Mouse (Mus musculus) heart, adult 11 months (tissue): Measurements from ENCODE around the gene Cd4.

Experiments
- DNase-seq: peaks from one replicate; pipeline ENCODE4 v3.0.0; 2022

Gene Cd4

GRCm38 (mm10) chr6:124887986-124888385 lies at the start of gene Cd4:
TSS of gene Cd4 (minus strand) at chr6:124888221.
- no peak for DNase-seq

DNA sequence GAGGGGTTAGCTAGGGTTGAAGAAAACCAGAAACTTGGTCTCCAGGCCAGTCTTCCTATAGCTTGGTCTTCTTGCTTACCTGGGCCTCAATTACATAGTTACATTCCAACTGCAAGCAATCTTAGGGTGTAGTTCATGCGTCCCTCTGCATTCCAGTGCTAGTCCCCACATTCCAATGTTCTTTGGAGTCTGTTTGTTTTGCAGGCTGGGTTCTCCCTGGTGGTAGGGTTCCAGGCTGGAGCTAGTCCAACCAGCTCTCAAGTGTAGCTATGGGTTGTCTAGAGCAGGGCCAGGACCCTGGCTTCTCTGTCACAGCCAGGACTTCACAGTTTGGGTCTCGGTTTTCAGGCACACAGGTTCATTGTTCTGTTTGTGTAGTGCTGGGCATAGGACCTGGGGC lies 49.5 kb upstream of the Cd4 start:
- no peak for DNase-seq

DNA sequence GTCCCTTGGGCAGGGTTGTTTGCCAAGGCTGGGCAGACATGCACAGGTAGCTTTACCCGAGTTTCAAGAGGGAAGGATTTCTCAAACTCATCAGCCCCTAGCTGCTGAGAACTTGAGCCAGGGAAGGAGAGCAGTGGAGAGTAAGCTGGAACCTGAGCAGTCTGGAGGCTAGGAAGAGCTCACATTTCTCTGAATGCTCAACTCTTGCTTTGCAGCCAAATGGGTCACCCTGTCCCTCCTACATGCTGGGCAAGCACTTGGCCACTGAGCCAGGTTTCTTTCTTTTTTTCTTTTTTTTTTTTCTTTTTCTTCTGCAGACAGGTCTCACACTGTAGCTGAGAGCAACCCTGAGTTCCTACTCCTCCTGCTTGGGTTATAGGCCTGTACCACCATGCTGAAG lies 48.7 kb upstream of the Cd4 start:
- DNase-seq, result no peak

DNA sequence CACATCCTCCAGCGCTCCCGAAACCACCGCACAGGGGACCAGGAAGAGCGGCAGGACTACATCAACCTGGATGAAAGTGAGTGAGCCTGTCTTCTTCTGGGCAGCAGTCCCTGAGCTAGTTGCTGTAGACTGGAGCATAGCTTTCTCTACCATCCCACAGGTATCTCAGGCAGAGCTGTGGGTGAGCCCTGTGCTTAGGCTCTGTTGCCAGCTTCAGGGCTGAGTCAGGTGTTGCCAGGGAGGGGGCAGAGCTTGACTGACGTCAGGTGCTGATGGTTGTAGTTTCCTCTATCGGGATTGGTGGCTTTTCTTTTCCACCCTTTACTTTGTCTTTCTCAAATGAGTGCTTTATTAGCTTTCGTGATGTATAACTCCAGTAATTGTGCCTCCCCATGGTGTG lies 46.6 kb upstream of the Cd4 start:
- no peak for DNase-seq

GRCm38 (mm10) chr6:124933127-124933526 lies 45.1 kb upstream of the Cd4 start:
- DNase-seq, result no peak

- DNase-seq, result no peak
These were observed 44.3 kb upstream of the Cd4 start for GRCm38 (mm10) chr6:124932314-124932695.

DNA sequence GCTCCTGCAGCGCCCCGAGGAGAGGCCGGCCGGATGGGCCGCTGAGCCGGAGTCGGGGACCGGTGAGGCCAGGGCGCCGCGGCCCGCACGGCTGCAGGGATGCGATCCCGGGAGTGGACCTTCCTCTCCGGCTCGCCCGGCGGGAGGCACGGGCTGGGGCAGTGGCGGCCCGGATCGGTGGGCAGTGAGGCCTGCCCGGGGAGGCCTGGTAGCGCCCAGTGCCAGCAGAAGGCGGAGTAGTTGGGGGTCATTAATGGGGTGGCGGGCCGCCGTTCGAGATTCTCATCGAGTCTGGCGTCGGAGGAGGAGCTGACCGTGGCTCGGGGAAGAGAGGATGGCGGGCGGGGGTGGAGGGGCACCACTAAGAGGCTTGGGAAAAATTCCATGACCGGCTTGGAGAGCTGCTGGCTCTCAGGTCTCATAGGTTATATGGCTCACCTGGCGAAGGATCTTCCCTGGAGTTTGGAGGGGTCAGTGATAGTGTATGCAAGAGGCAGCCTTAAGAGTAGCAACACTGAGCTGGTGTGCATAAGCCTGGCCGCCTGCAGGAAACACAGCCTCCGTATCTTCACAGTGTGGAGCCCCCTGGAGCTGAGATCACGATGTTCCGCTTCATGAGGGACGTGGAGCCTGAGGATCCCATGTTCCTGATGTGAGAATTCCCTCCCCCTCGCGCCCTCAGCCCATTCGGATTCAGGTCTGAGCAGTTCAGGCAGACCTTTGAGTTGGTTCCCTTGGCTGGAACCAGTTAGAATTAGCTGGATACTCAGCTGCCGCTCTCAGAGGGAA lies 43.7 kb upstream of the Cd4 start:
- peak; percentile 96 for DNase-seq

DNA sequence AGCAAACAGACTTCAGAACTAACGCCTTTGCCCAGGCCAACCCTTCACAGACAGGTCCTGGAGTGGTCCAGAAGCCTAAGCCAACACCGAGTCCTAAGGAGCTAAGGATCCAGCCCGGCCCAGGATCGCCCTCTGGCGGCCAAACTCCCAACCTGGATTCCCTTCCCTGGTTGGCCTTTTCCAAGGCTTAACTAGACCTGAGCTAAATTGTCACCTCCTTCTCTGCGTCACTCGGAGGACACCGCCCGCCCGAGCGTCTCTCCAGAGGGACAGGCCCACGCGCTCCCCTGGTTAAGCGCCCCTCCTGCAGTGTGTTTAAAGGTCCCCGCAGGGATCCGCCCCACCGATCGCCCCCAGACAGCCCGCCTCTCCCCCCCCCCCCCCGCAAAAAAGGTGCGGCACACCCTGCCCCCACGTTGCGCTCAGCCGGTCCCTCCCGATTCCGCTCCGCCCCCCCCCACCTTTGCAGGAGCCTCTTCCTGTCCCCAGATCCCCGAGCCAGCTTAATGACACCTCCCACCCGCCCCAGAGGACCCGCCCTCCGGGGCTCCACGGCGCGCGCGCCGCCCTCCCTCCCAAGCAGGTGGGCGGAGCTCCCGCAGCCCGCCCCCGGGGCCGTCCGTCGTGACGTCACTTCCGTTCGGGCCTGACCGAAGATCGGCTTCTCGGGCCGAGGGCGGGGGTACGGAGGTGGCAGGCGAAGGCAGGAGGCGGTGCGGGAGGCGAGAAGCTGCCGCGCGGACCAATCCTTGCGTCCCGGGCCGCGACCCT lies 42.9 kb upstream of the Cd4 start, which contains the start of gene Mlf2:
Gene Mlf2 (plus strand): TSS at position 633 of the 771 bp plus-strand sequence.
- peak; percentile 100 for DNase-seq

GRCm38 (mm10) chr6:124930231-124930630 lies 42.2 kb upstream of the Cd4 start:
- no peak for DNase-seq

DNA sequence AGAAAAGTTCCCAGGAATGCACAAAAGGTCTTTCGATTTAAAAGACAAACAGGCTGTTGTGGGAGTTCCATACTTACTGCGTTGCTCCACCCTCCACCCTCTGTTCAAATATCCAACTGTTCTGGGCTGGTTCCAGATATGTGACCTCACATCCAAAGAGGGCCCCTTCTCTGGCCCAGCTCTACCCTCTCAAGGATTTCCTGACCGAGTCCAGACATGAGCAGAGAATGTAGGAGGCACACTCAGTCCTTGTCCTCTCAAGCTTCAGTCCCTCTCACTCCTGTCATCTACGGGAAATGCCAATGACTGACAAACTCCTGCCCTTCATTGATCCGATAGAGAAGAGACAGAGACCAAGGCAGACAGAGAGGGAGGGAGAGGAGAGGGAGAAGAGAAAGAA lies 37.9 kb upstream of the Cd4 start:
- DNase-seq, result peak; percentile 95

GRCm38 (mm10) chr6:124925173-124925793 lies 37.3 kb upstream of the Cd4 start:
- no peak for DNase-seq

GRCm38 (mm10) chr6:124921539-124921938 lies 33.5 kb upstream of the Cd4 start:
- peak; percentile 93 for DNase-seq

GRCm38 (mm10) chr6:124920318-124921085 lies 32.5 kb upstream of the Cd4 start:
- DNase-seq, result peak; percentile 92

- peak; percentile 100 for DNase-seq
These were observed 31.8 kb upstream of the Cd4 start, which contains the start of gene Ptms for GRCm38 (mm10) chr6:124919695-124920317. TSS of gene Ptms (minus strand) at chr6:124920103.

DNA sequence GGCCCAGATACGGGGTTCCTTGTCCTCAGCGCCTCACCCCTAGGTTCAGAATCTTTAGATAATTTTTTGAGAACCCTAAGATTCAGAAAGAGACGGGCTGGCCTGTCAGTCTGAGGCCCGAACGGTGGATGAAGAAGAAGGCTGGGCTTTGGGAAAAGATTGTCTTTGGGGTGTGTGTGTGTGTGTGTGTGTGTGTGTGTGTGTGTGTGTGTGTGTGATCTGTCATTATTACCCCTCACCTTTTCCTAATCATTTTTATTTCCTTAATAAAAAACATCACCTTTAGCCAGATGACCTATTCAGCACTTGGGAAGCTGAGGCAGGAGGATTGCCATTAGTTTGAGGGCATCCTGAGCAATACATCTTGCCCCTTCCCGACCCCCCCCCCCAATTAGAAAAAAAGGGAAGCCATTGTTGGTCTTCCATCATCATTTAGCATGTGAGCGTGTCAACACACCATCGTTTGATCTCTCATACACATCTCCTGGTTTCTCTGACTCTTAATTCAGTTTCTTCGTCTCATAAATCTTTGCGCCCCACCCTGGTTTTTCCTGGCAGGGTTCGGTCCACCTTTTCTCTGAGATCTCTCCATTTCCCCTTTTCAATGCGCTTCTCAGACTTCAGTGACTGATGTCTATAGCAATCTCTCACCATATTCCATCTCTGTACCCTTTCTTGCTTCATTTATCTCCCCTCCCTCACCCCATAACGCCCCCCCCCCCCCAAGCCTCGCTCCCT lies 31.0 kb upstream of the Cd4 start:
- DNase-seq, result peak; percentile 91

DNA sequence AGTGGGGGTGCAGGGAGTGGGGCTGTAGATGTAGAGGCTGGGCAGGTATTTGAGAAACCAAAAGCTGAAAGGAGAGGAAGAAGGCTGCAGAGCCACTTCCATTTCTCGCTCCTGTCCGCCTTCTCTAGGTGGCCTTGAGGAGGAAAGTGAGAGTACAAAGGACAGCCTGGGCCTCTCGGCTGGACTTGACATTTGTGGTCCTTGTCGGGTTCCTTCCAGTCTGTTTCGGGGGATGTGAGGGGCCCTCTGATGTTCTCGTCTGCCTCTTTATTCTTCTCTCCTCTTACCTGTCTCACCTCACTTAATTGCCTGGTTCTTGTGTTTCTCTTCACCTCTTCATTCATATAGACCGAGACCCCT lies 30.3 kb upstream of the Cd4 start:
- DNase-seq, result no peak

- DNase-seq, result peak; percentile 100
These were observed 29.7 kb upstream of the Cd4 start for GRCm38 (mm10) chr6:124917518-124918330.

- DNase-seq, result peak; percentile 99
These were observed 28.9 kb upstream of the Cd4 start for GRCm38 (mm10) chr6:124916695-124917517.

- peak; percentile 95 for DNase-seq
These were observed 28.1 kb upstream of the Cd4 start for GRCm38 (mm10) chr6:124915942-124916694.
